Mouse (Mus musculus) lung, adult 2 months (tissue): ENCODE data around the gene Otop1.

ENCODE experiments used
- CTCF ChIP-seq: fragments of 200-500 bp; IDR thresholded peaks from 2 replicates; pipeline ENCODE4 v1.5.1; 2011; ENCODE audit warnings: mild to moderate bottlenecking, low read length, control low read depth; ENCODE audit not compliant: insufficient read depth
- POLR2A ChIP-seq: fragments of 200-500 bp; IDR thresholded peaks from 2 replicates; pipeline ENCODE4 v1.6.1; 2011; ENCODE audit warnings: low read depth, mild to moderate bottlenecking, control low read depth, low read length, borderline replicate concordance; ENCODE audit errors: extremely low read depth

GRCm38 (mm10) chr5:38277098-38277866 lies 1.5 kb downstream of the Otop1 start:
- TF ChIP-seq CTCF (no peak), POLR2A (no peak)
